Mouse (Mus musculus): ENCODE measurements around the gene Birc5.
"Not testable (repeated sequence)": the region's sequence is repeated elsewhere in the genome, so short reads cannot be mapped to it uniquely, and the experiment has no call there.

Gene Birc5

GRCm38 (mm10) chr11:117848985-117849671 lies at the start of gene Birc5:
Birc5 (plus strand) TSS chr11:117849251.
- DNase-seq = peak; percentile 97

DNA sequence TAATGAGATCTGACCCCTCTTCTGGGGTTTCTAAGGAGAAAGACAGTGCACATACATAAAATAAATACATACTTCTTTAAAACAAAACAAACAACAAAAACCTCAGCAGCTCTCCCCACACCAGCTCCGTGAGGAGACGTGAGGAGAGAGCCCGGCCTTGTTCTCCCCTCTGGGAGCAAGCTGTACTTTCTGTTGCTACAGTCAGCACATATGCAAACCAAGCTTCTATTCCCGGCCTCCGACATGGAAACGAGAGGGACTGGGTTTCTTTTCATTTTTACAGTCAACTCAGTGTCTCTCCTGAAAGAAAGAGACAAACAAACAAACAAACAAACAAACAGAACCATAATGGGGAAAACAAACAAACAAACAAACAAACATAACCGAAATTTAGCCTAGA lies 49.0 kb upstream of the Birc5 start:
- DNase-seq = no peak

GRCm38 (mm10) chr11:117801650-117802049 lies 47.4 kb upstream of the Birc5 start:
- no peak for DNase-seq

DNA sequence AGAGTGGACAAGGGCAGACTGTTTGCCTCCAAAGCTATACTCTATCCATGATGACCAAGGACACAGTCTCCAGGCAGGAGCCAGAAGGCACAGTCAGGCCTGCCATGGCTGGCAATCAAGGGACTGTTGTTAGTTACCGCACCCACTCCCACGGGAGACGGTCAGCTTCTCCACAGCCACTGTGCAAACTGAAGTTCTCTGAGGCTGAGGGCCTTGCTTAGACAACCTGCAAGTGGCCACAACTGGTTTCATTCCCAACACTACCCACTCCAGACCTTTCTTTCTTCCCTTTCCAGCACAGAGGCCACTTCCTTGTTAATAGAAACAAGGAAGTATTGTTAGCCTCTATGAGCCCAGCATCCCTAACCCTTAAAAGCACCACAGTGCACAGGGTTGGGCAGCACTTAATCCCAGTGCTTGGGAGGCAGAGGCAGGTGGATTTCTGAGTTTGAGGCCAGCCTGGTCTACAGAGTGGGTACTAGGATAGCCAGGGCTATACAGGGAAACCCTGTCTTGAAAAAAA lies 45.8 kb upstream of the Birc5 start:
- DNase-seq = no peak

GRCm38 (mm10) chr11:117806781-117807180 lies 42.3 kb upstream of the Birc5 start:
- DNase-seq = no peak

- peak; percentile 86 for DNase-seq
Observed at GRCm38 (mm10) chr11:117809407-117810311, 39.4 kb upstream of the Birc5 start, which contains the start of the genes Gm20708 and Syngr2. Gm20708 (plus strand) TSS chr11:117809668. Syngr2 (plus strand) TSS chr11:117809668.

GRCm38 (mm10) chr11:117810401-117811046 lies 38.5 kb upstream of the Birc5 start:
- peak; percentile 92 for DNase-seq

- DNase-seq = no peak
Observed at GRCm38 (mm10) chr11:117813867-117814266, 35.2 kb upstream of the Birc5 start.

- DNase-seq = no peak
Observed at GRCm38 (mm10) chr11:117814704-117815366, 34.2 kb upstream of the Birc5 start.

DNA sequence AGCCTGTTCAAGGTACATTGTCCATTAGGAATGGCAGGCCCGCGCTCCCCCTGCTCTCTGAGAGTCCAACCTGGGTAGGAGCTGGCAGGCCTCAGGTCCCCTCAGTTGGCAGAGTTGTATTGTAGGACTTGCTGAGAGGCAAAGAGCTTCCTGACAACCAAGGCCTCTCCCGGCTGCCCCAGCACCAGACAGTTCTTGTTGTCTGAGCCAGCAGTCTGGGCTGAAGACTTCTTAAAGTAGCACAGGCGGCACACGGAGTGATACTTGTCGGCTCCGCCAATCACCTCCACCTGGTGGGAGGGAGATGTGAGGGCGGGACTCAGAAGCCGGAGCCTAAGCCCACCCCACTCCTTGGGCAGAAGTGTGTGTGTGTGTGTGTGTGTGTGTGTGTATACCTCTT lies 33.2 kb upstream of the Birc5 start:
- DNase-seq = not testable (repeated sequence)

DNA sequence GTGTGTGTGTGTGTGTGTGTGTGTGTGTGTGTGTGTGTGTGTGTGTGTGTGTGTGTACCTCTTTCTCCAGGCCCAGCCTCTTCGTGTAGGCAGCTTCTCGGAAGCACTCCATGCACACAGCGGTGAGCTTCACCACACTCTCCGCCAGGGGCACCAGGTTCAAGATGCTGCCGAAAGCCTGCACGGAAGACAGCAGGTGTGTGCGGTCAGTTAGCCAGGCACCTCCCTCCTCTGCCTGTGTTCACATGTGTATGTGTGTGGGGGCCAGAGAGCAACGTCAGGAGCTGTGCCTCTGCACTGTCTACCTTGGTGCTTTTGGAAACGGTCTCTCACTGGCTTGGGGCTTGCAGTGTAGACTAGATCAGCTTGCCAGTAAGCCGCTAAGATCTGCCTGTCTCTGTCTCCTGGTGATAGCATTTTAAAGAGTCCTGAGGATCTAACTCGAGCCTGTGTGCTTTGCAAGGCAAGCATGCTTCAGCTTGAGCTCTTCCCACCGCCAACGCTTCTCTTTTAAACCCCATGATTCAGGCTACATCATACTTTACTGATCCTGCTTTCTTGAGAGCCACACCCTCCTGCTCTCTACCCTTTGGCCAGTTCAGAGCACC lies 32.6 kb upstream of the Birc5 start:
- DNase-seq = no peak

- no peak for DNase-seq
Observed at GRCm38 (mm10) chr11:117819095-117819494, 30.0 kb upstream of the Birc5 start.

DNA sequence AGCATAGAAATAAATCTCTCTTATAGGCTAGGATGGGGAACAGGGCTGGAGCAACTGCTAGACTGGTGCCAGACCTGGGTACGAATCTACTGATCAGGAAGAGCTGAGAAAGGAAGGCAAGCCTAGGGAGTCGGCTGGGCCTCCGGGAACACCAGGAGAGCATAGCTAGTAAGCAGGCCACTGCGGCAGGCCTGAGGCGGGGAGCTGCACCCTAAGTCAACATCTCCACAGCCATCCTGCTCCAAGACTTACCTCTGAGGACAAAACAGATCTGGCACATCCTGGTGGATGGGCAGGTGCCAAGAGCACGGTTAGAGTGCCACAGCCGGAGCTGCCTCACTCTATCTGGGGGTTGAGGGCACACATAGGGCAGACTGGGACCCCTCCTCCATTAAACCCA lies 28.9 kb upstream of the Birc5 start:
- DNase-seq = no peak

- no peak for DNase-seq
Observed at GRCm38 (mm10) chr11:117821868-117822267, 27.2 kb upstream of the Birc5 start.

GRCm38 (mm10) chr11:117822728-117823241 lies 26.3 kb upstream of the Birc5 start:
- no peak for DNase-seq

DNA sequence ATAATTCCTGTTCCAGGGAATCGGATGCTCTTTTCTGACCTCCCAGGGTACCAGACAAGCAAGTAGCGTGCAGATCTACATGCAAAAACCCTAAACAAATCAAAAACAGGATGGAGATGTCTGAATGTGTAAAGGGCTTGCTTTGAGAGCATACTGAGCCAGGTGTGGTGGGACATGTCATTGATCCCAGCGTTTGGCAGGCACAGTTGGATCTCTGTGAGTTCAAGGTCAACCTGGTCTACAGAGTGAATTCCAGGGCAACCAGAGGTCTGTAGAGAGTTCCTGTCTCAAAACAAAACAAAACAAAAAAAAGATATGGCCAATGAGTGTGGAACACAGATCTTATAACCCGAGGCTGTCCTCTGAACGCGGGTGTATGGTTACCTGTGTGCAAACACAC lies 25.6 kb upstream of the Birc5 start:
- DNase-seq = no peak

- peak; percentile 85 for DNase-seq
Observed at GRCm38 (mm10) chr11:117824060-117824969, 24.7 kb upstream of the Birc5 start.

- peak; percentile 79 for DNase-seq
Observed at GRCm38 (mm10) chr11:117825333-117826101, 23.5 kb upstream of the Birc5 start, which contains the start of the genes Afmid and Tk1. Afmid (plus strand) TSS chr11:117825924. Tk1 (minus strand) TSS chr11:117826092.

- no peak for DNase-seq
Observed at GRCm38 (mm10) chr11:117826164-117826563, 22.9 kb upstream of the Birc5 start.

DNA sequence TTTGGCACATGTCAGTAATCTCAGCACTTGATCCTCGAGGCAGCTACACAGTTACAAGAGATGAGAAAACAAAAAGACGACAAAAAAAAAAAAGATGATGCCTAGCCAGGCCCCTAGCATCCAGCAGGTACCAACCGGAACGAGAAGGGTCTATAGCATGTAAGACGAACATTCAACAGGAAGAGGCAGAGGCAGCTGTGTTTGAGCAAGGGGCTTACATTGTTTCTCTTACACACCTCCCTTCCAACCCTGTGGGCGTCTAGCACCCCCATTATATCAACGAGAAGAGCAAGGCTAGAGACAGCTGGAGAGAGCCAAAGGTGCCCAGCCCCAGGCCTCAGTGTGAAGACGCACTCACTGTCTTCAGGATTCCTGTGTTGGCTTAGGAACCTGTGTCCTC lies 22.1 kb upstream of the Birc5 start:
- DNase-seq = no peak

Data from kidney, adult 18-20 months (tissue).